Mouse (Mus musculus): Measurements from ENCODE around the gene C1qc.
A peak's percentile ranks its signal among the peaks of the same experiment; 100 is the strongest.

C1qc gene

DNA sequence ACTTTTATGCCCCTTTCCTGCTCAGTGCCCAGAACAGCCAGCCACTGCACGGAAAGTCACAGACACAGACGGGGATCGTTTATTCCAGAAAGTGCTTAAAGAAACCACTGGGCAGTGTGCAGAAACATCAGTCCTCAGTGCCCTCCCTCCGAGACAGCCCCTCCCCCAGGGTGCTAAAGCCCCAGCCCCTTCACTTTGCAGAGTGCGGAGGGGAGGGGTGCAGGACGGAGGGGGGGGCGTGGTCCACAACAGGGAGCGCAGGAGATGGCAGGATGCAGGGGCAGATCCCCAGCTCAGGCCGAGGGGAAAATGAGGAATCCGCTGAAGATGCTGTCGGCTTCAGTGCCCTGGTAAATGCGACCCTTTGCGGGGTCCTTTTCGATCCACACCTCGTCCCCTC, 3.0 kb upstream of the C1qc start:
- DNase-seq (ENCODE audit: low read depth, low spot score), result no peak

DNA sequence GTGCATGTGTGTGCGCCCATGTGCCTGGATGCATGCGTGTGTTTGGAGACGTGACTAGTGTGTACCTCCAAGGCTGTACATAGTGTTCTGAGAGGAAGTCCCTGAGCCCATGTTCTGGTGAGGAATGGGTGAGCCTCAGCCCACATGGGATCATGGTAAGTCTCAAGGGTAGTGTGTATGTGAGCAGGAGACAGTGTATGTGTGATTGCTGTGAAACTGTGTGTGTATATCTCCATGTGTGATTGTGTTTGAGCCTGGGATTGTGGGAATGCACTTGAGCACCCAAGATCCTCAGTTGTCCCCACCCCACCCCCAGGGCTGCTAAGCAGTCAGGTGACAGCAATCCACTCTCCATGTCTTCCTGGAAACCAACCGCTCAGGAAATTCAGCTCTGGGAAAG, 2.0 kb upstream of the C1qc start:
- DNase-seq (ENCODE audit: low read depth, low spot score), result no peak

DNA sequence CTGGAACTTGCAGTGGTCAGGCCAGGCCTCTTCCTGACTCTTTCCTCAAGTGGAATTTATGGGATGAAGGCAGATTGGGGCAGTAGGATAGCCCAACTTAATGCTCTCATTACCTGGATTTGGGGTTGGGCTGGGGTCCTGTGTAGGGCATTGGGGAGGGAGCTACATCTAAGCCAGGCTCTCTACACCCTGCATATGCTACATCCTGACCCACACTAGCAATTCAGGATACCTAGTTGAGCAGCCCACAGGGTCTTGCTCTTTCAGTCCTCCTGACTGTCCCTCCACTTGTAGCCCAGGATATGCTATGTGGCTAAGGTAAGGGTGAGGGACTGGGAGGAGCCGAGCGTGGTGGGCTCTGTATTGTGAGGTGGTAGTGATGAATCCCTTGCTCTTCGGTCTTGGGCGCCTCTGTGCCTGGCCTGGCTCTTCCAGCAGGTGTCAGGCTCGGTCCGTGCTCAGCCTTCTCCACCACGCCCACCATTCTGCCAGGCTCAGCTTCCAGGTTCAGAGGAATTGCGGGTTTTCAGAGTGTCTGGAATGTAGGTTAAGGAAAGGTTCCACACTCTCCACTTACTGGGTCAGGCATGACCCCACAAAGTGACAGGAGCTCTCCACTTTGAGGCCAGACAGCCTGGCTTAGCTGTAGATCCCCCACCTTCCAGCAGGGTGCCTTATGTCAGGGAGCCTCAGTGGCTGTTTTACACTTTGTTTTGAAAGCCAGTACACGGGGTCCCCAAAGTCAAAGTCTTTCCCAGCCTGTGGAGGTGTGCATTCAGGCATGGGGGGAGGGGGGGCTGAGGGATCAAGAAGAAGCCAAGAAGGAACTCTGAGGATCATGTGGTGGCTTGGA, 1.1 kb upstream of the C1qc start:
- no peak for DNase-seq (ENCODE audit: low read depth, low spot score)

DNA sequence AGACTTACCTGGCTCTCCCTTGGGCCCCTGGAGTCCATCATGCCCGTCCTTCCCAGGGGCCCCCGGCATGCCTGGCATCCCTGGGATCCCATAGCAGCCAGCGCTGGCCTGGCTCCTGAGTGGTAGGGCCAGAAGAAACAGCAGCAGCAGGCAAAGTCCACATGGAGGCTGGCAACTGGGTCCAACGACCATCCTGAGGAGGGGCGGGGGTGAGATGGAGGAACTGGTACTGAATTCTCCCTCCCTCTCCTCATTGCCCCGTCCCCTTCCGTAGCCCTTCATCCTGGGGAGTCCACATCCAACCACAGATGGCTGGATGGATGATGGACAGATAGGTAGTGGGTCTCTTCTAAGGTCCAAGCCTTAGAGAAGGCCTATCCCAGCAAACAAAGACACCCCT, 494 bp downstream of the C1qc start:
- DNase-seq (ENCODE audit: low read depth, low spot score), result no peak

DNA sequence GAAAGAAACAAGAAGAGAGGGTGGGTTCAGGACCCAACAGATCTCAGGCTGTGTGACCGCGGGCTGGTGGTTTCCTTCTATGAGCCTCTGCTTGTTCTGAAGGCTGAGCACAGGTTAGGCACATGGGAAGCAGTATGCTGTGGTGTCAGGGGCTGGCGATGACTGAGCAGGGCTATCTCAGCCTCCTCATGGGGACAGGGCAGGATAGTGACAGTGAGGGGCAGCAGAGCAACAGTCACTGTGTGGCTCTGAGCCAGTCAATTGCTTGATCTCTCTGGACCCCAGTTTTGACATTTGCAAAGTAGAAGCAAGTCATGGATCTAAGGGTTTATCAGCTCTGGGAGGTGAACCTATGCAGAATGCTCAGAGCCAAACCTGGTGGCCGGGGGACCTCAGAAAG, 1.8 kb downstream of the C1qc start:
- DNase-seq (ENCODE audit: low read depth, low spot score), result no peak

DNA sequence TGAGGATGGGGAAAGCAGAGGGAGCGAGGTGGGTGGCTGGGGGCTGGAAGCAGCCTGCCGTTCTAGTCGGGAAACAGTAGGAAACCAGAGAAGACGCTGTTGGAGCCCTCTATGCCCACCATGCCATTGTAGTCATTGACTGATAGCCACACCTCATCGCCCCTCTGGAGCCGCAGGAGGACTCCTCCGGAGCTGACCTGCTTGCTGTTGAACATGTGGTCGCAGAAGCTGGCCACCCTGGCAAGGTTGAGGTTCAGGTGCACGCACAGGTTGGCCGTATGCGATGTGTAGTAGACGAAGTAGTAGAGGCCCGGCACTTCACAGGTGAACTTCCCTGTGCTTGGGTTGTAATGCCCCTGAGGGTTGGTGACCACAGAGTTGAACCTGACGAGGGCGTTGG, 2.9 kb downstream of the C1qc start:
- no peak for DNase-seq (ENCODE audit: low read depth, low spot score)

DNA sequence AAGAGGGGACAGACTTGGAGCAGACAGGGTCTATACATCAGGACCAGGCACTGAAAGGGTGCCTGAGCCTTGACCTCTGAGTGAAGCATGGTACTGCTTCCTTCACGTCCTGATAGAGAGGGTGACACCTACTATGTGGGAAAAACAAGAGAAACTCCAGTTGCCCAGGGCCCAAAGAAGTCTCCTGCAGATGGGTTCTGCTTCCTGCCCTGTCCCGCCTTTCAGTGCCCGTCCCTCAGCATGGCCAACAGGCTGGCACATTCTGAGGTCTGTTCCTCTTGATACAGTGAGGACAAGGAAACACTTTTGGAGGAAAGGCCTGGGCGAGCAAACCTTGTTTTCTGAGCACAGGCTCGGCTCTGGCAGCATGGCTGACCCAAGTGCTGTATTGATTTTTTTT, 5.2 kb downstream of the C1qc start:
- DNase-seq (ENCODE audit: low read depth, low spot score), result no peak

DNA sequence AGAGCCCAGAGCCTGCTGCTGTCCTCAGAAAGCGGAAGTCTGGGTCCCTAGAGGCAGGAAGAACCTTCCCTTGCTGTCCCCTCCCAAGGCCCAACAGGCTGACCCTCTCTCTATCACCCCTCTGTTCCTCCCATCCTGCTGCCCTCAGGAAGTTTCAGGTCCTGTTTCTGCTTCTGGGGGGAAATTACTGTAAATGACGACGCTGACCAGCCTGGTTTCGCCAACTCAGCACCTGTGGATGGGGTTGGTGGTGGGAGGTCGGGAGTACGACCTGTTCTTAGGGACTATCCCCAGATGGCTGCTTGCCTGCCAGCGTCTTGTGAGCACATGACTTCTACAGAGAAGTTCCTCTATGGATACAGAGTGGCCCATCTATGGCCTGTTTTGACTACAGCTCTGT, 6.8 kb downstream of the C1qc start, which contains the start of gene C1qb:
C1qb (minus strand) TSS at position 87 of the 400 bp plus-strand sequence.
- DNase-seq (ENCODE audit: low read depth, low spot score), result no peak

DNA sequence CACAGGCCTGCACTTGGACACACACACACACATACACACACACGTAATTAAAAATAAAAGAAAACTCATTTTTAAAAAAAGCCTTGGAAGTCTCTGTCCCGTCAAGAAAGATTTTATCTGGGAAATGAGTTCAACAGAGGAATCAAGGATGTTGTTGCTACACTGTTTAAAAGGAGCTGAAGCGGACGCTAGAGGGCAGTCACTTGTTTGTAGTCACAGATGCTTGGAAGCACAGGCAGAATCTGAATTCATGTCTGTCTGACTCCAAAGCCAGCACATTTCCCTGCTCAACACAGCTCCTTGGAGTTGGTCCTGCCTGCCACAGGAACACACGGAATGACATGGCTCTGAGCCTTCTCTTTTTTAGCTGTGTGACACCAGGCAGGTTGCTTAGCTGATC, 14.3 kb downstream of the C1qc start:
- no peak for DNase-seq (ENCODE audit: low read depth, low spot score)

DNA sequence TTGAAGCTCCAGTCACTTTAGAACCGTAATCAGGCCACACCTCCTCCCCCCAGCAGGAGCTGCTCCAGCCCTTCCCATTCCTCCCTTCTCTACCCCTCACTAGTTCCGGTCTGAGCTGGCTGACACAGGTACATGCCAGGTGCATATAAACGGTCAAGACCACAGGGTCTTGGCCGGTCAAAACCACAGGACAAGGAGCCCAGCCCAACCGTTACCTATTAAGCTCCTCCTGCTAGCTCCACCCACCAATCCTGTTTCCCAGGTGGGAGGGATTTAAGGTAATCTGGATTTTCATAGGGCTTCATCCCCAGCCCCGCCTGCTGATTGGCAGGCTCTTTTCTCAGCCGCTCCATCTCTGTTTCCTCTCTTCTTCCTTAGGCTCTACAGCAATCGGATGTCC, 14.7 kb downstream of the C1qc start:
- DNase-seq (ENCODE audit: low read depth, low spot score), result peak; percentile 80

DNA sequence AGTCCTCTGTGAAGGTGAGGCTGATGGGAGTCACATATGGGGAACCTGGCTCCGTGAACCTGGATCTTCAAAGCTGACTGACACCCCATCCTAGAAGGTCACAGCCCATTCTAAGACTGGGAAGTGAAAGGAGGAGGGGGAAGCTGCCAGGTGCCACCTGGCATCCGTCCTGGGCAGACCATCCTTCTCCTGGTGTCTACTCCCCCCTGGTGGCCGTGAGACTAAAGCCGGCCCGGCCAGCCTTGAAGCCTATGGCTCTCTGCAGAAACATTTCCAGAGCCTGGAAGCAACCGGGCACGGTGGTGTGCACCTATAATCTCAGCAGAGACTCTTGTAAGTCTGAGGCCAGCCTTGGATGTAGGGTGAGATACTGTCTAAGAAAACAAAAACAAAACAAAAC, 15.9 kb downstream of the C1qc start:
- DNase-seq (ENCODE audit: low read depth, low spot score), result no peak

DNA sequence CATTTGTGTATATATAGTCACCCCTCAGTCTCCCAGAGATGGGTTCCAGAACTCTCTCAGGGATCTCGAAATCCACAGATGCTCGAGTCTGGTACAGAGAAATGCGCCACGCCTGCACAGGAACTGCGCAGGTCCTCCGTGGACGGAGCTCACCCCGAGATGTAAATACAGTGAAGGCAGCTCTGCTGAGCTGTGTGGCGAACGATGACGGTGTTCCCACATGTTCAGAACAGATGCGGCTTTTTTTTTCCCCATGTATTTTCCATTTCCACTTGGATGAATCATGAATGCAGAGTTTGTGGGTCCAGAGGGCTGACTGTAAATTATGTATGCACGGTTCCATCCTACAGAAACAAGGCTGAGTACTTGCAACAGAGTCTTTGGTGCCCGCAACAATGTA, 17.9 kb downstream of the C1qc start:
- DNase-seq (ENCODE audit: low read depth, low spot score), result no peak

DNA sequence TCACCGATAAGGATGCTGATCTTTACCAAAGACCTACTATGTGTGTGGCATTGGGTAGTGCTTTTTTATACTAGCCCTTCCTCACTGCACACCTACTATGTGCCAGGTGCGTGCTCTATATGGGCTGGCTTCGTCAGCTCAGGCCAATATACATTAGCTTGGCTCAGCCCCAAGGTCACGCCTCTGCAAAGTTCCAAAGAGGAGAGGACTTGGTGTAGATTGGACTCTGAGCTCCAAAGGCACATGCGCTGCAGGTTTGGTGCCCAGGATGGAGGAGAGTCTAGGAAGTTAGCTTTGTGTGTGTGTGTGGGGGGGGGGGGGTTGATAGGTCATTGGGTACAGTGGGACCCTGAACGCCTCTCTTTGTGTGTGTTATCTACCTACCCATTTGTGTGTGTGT, 24.5 kb downstream of the C1qc start:
- no peak for DNase-seq (ENCODE audit: low read depth, low spot score)

DNA sequence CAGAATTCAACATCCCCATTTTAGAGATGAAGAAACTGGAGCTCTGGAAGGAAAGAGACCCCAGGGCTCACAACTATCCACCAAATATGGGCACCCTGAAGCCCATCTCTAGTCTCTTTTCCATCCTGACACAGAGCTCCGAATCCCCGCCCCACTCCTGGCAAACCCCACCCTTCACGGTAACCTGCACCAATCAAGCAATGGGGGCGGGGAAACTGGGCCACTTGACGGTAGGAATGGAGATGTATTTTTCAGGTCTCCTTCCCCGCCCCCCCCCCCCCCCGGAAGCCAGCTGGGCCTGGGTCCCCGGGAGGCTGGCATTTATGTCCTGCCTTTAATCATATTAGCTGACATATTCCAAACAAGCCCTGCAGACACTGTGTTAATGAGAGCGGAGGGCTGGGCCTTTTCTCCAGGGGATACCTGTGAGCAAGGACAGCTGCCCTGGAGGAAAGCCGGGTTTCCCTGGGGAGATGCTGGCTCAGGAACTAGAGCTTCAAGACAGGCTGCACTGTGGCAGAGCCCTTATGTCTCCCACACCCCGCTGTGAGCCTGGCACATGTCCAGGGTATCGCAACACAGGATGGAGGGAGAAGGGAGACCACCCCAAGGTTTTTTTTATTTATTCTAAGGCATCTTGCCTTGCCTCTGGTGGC, 25.0 kb downstream of the C1qc start:
- no peak for DNase-seq (ENCODE audit: low read depth, low spot score)

DNA sequence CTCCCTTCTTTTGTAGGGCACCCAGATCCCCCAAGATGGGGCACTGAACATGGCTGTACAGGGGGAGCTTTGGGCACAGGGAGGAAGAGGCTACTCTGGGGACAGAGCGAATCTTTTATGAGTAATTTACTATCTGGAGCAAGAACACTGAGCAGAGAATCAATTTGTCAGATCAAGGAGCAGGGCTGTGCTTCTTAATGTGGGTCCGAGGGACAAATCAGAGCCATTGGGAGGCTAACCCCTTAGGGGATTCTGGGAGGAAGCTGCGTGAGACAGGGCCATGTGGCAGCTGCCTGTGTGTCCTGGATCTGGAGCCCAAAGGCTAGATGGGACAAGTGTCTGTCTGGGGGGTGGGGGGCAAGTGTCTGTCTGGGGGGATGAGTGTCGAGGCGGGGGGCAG, 27.3 kb downstream of the C1qc start:
- no peak for DNase-seq (ENCODE audit: low read depth, low spot score)

DNA sequence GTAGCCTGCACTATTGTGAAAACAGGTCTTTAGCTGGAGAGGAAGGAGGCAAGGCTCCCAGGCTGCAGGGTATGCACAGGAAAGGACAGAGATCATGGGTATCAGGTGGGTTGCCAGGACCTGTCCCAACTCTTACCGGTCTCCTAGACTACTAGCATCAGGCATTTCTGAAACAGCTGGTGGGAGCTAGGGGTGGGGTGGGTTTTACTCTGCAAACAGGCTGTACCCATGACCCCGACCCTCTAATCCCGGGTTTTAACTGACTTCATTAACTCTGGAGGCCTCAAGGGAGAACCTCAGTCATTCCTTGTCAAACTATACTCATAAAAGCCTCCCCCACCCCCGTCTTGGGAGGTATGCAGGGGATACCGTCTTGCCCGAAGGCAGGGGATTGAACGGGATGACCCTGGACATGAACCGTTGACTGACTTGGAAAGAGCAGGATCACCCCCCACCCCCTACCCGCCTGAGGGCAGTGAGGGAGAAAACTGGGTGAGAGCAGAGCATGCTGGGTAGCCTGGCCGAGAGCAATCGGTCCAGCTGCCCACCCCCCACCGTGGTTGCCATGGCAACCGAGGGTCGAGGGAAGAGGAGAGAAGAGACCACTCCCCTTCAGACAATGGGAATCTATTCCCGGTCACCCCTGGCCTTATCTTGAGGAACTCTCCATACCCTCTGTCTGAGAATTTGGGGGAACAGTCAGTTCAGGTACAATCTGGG, 28.0 kb downstream of the C1qc start:
- DNase-seq (ENCODE audit: low read depth, low spot score), result no peak

DNA sequence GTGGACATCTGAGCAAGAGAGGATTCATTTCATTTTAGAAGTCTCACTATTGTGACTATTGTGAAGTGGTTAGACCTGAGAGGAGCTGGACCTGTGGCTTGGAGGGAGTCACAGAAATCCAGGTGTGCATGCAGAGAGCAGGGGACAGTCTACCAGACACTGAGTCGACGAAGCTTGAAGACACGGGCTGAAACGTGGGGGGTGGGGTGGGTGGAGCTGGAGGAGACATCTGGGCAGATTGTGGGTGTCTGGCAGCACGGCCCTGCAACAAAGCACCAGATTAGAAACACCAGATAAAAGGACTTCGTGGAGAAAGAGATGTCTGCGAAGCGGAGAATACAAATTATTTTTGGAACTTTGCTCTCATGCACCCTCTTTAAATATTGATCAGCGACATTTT, 29.3 kb downstream of the C1qc start:
- no peak for DNase-seq (ENCODE audit: low read depth, low spot score)

DNA sequence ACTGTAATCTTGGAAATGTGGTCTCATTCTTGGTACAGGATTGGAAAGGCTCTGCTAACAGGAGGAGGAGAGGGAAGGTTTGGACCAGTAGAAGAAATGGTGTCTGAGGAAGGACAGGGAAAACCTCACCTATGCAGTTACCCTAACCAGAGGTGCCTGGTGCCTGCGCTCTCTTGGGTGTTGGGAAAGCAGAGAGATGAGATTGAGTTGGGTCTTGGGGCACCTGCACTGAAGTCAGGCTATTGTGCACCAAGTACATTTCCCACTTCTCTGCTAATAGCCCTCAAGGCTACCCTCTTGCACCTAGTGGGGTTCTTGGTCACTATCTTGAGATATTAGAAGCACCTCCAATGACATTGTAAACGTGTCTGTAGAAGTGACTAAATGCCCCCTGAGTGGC, 30.5 kb downstream of the C1qc start:
- DNase-seq (ENCODE audit: low read depth, low spot score), result no peak

DNA sequence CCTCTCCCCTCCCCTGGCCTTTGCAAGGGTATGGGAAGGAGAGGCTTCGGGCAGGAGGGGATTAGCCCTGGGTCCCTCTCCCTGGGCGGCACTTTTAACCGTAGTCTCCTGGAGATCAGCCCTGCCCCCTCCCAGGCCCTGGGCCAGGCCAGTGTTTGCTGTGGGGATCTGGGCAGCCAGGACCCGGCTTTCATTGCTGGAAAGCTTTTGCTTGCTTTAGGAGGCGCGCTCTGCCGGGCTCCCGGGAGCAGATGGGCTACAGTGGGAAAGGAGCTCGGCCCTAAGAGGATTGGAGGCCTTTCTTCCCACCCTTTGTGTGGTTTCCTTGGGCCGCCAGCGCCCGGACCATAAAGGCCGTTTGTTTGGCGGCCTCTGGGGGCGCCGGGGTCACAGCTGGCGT, 31.1 kb downstream of the C1qc start:
- no peak for DNase-seq (ENCODE audit: low read depth, low spot score)

DNA sequence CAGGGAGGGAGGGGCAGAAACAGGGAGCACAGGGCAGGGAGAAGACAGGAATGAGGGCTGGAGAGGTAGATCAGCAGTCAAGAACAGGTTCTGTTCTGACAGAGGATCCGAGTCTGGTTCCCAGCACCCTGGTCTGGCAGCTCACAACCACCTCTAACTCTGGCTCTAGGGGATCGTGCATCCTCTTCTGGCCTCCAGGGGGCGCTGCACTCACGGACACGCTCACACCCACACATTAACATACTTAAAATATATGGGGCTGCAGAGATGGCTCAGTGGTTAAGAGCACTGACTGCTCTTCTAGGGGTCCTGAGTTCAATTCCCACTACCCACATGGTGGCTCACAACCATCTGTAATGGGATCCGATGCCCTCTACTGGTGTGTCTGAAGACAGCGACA, 32.8 kb downstream of the C1qc start:
- DNase-seq (ENCODE audit: low read depth, low spot score), result no peak

DNA sequence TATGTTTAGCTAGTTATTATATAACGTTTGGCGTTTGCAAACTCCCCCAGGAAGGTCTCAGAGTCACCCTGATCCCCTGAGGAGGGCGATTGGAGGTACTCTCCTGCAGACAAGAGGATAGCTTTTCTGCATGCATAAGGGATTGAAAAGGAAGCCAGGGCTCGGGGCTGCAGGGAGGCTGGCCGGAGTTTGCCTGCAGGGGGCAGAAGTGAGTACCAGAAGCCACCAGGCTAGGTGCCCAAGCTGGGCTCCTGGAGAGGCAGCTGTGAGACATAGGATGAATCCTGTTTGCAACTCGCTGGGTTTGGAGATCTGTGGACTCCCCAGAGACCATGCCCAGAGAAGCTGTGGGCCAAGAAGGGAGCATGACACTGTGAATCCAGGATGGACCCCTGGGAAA, 37.8 kb downstream of the C1qc start:
- no peak for DNase-seq (ENCODE audit: low read depth, low spot score)

DNA sequence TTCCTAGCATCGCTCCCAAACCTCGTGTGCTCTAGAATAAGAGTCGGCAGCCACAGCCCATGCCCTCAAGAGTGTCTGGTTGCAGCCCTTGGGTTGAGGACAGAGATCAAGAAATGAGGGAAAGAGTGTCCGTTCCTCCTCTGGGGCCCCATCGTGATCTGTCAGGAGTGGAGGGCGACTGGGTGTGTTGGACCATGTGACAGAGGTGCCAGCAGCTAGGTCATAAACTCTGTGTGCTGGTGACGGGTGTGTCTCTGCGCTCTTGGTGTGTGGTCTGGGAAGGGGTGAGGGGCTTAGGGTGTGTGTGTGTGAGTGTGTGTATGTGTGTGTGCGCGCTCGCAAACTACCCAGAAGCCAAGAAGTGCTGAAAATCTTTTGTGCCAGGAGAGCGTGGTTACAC, 39.9 kb downstream of the C1qc start:
- no peak for DNase-seq (ENCODE audit: low read depth, low spot score)

DNA sequence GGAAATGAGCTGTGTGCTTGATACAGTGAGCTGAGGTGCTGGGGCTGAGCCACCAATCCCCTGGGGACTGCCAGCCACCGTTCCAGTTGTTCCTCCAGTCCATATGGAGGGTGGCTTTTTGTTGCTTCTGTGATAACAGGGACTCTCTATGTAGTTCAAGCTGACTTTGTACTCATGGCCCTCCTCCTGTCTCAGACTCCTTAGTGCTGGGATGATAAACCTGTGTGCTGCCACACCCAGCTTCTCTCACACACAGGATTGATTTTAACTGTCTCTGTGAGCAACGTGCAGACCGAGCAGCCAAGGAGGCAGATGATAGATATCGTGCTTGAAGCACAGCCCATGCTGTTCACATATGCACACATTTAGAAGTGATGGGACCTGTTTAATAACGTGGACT, 40.7 kb downstream of the C1qc start:
- DNase-seq (ENCODE audit: low read depth, low spot score), result no peak
